Mouse (Mus musculus) brown adipose tissue, adult 24 weeks (tissue): ENCODE data around the gene Twf2. TPM values are rescaled to one million over a fixed set of nuclear protein-coding genes. Genes with fewer than 3 reads are reported as not detected.

ENCODE experiments used
- H3K27ac ChIP-seq: fragments of 200-500 bp; replicated peaks from 2 replicates; pipeline ENCODE4 v1.5.1; 2012; ENCODE audit warnings: low read depth, mild to moderate bottlenecking, low read length
- H3K4me1 ChIP-seq: fragments of 200-500 bp; 2 replicates; pipeline ENCODE4 v1.6.1; 2012; ENCODE audit warnings: low read length, mixed read lengths; ENCODE audit not compliant: control insufficient read depth, insufficient read depth, insufficient read length
- H3K4me3 ChIP-seq: fragments of 200-500 bp; 2 replicates; pipeline ENCODE4 v1.5.1; 2012; ENCODE audit warnings: low read depth, mild to moderate bottlenecking, low read length, moderate library complexity; ENCODE audit not compliant: insufficient read depth
- polyA plus RNA-seq: library from polyadenylated mRNA; stranded (reverse); fragments of >200 nt; gene quantifications from 2 replicates; pipeline ENCODE4 v1.2.4, GENCODE M21; 2012; ENCODE audit not compliant: missing spikeins, insufficient read depth, insufficient read length

Twf2 gene
- polyA plus RNA-seq, 1 experiment: 13.6 TPM

- Histone ChIP-seq H3K4me1 (peaks cover 9% of the 10 kb centered on the region), H3K27ac (peak within 1 kb of the TSS; percentile 96), H3K4me3 (peak within 1 kb of the TSS; percentile 94)
These were observed 32.2 kb upstream of the Twf2 start, which contains the start of gene Wdr82 for GRCm38 (mm10) chr9:106170556-106171345. Wdr82 (plus strand) TSS chr9:106170928.

GRCm38 (mm10) chr9:106171346-106172158 is 31.4 kb upstream of the Twf2 start:
- Histone ChIP-seq H3K4me3 (peak overlapping the region; percentile 94), H3K4me1 (peaks cover 9% of the 10 kb centered on the region)

GRCm38 (mm10) chr9:106172527-106172926 is 30.4 kb upstream of the Twf2 start:
- H3K4me3 ChIP-seq: peak overlapping the region; percentile 94; the same call in 1 of the 2 replicates
- peaks cover 9% of the 10 kb centered on the region for H3K4me1 ChIP-seq
- H3K27ac ChIP-seq: no peak overlapping the region

More at GRCm38 (mm10) chr9:106171346-106172158, 31.4 kb upstream of the Twf2 start:
- peak overlapping the region; percentile 96 for H3K27ac ChIP-seq

- peak overlapping the region; percentile 36; the same call in 1 of the 2 replicates for H3K4me3 ChIP-seq
- H3K27ac ChIP-seq: no peak overlapping the region
- peaks cover 9% of the 10 kb centered on the region for H3K4me1 ChIP-seq
These were observed 29.5 kb upstream of the Twf2 start for GRCm38 (mm10) chr9:106173363-106173762.

- H3K4me1 ChIP-seq: peaks cover 9% of the 10 kb centered on the region
- no peak overlapping the region for H3K4me3 ChIP-seq
- no peak overlapping the region for H3K27ac ChIP-seq
These were observed 27.2 kb upstream of the Twf2 start for GRCm38 (mm10) chr9:106175552-106176200.

GRCm38 (mm10) chr9:106176769-106177168 is 26.1 kb upstream of the Twf2 start:
- Histone ChIP-seq H3K27ac (no peak overlapping the region), H3K4me1 (peaks cover 9% of the 10 kb centered on the region), H3K4me3 (no peak overlapping the region)

- Histone ChIP-seq H3K27ac (no peak overlapping the region), H3K4me3 (no peak overlapping the region), H3K4me1 (peaks cover 9% of the 10 kb centered on the region)
These were observed 25.1 kb upstream of the Twf2 start for GRCm38 (mm10) chr9:106177799-106178198.

GRCm38 (mm10) chr9:106179454-106179853 is 23.5 kb upstream of the Twf2 start:
- Histone ChIP-seq H3K4me3 (no peak overlapping the region), H3K4me1 (no peaks in the 10 kb centered on the region), H3K27ac (no peak overlapping the region)

GRCm38 (mm10) chr9:106179964-106180363 is 22.9 kb upstream of the Twf2 start:
- no peak overlapping the region for H3K4me3 ChIP-seq
- no peaks in the 10 kb centered on the region for H3K4me1 ChIP-seq
- H3K27ac ChIP-seq: no peak overlapping the region

- H3K4me3 ChIP-seq: no peak overlapping the region
- no peaks in the 10 kb centered on the region for H3K4me1 ChIP-seq
- H3K27ac ChIP-seq: no peak overlapping the region
These were observed 20.8 kb upstream of the Twf2 start for GRCm38 (mm10) chr9:106182146-106182545.

- Histone ChIP-seq H3K27ac (no peak overlapping the region), H3K4me3 (no peak overlapping the region), H3K4me1 (no peaks in the 10 kb centered on the region)
These were observed 18.9 kb upstream of the Twf2 start for GRCm38 (mm10) chr9:106183996-106184395.

- H3K4me1 ChIP-seq: peaks cover 3% of the 10 kb centered on the region; the same call in 1 of the 2 replicates
These were observed 11.6 kb upstream of the Twf2 start for GRCm38 (mm10) chr9:106191355-106191754.

GRCm38 (mm10) chr9:106192024-106192423 is 10.9 kb upstream of the Twf2 start:
- Histone ChIP-seq H3K27ac (no peak overlapping the region), H3K4me1 (peaks cover 3% of the 10 kb centered on the region; the same call in 1 of the 2 replicates), H3K4me3 (no peak overlapping the region)

More at GRCm38 (mm10) chr9:106191355-106191754, 11.6 kb upstream of the Twf2 start:
- no peak overlapping the region for H3K4me3 ChIP-seq
- H3K27ac ChIP-seq: 0 out of 2 replicates have a peak overlapping the region, but pooled peaks have one; percentile 17

- Histone ChIP-seq H3K4me3 (no peak overlapping the region), H3K4me1 (peaks cover 7% of the 10 kb centered on the region), H3K27ac (0 out of 2 replicates have a peak overlapping the region, but pooled peaks have one; percentile 5)
These were observed 9.9 kb upstream of the Twf2 start for GRCm38 (mm10) chr9:106192998-106193397.
